Mouse (Mus musculus) C2C12 (cell line): ENCODE measurements around the gene Wdr92.

Source experiments
- CEBPB ChIP-seq: IDR thresholded peaks from one replicate; pipeline ENCODE4 v1.6.1; 2011; ENCODE audit warnings: low read depth, mild to moderate bottlenecking, control low read depth, moderate library complexity
- CTCF ChIP-seq: IDR thresholded peaks from one replicate; pipeline ENCODE4 v1.5.1; 2011; ENCODE audit not compliant: control insufficient read depth, insufficient read depth, insufficient read length
- FOSL1 ChIP-seq: IDR thresholded peaks from one replicate; pipeline ENCODE4 v1.8.0; 2011; ENCODE audit warnings: mild to moderate bottlenecking, low read length; ENCODE audit not compliant: poor library complexity, insufficient read depth, severe bottlenecking
- MAX ChIP-seq: IDR thresholded peaks from one replicate; pipeline ENCODE4 v1.6.1; 2011; ENCODE audit warnings: mild to moderate bottlenecking, control low read depth
- MYOD1 ChIP-seq: IDR thresholded peaks from one replicate; pipeline ENCODE4 v1.6.1; 2011; ENCODE audit warnings: low read depth; ENCODE audit not compliant: control insufficient read depth, insufficient read length
- MYOG ChIP-seq: IDR thresholded peaks from one replicate; pipeline ENCODE4 v1.6.1; 2011; ENCODE audit not compliant: control insufficient read depth, insufficient read length; ENCODE audit errors: extremely low read depth
- USF1 ChIP-seq: IDR thresholded peaks from one replicate; pipeline ENCODE4 v1.6.1; 2011; ENCODE audit warnings: low read depth, mild to moderate bottlenecking, control low read depth, moderate library complexity

DNA sequence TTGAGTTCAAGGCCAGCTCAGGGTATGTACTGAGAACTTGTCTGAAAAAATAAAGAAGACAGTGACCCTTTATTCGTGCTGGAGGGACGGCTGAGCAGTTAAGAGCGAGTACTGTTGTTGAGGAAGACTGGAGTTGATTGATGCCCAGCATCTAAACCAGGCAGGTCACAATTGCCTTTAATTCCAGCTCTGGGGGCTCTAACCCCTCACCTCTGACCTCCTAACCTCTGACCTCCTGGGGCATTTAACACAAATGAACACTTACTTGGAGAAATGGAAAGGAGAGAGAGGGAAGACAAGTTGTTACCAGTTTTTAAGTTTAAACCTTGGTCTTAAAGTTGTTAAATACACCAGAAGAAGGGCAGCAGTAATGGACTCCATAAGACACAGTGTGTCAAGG is 6.9 kb downstream of the Wdr92 start:
- no peak for TF ChIP-seq CTCF
- no peak for TF ChIP-seq CEBPB
- no peak for TF ChIP-seq MAX
- TF ChIP-seq MYOG, result no peak
- TF ChIP-seq USF1, result no peak
- no peak for TF ChIP-seq FOSL1
- no peak for TF ChIP-seq MYOD1
